Comparison of ENCODE assay signal across 35 mouse cellular contexts in genomic region chr7:142416225-142416624, GRCm38 (mm10). TPM values are rescaled to one million over a fixed set of nuclear protein-coding genes. Genes with fewer than 3 reads are reported as not detected.
"Had no signal": no experiment of that assay in that cellular context is flagged by ENCODE, and none has a peak within 500 bp of the region (broad histone marks: within the 10 kb centered on the region; RNA-seq: fewer than 3 reads in every experiment).

No protein-coding gene starts in this region.

- H3K9me3 ChIP-seq: hindbrain, embryonic 10.5 days; hindbrain, embryonic 12.5 days; intestine, embryonic 15.5 days; limb, embryonic 10.5 days; limb, embryonic 12.5 days; liver, embryonic 13.5 days; liver, embryonic 15.5 days had no signal

- H3K4me3 ChIP-seq: heart, embryonic 12.5 days; hindbrain, embryonic 10.5 days; hindbrain, embryonic 12.5 days; intestine, embryonic 15.5 days; layer of hippocampus, adult 2 months; left cerebral cortex, adult 2 months; limb, embryonic 10.5 days; limb, embryonic 12.5 days; liver, embryonic 13.5 days; liver, embryonic 15.5 days had no signal

- H3K9ac ChIP-seq: heart, embryonic 12.5 days; hindbrain, embryonic 12.5 days; hindbrain, embryonic 14.5 days; intestine, embryonic 15.5 days; limb, embryonic 12.5 days; liver, embryonic 13.5 days; liver, embryonic 15.5 days; liver, postnatal 0 days had no signal

- H3K27ac ChIP-seq: hindbrain, embryonic 10.5 days; hindbrain, embryonic 12.5 days; hindbrain, embryonic 14.5 days; intestine, embryonic 15.5 days; kidney, postnatal 0 days; left cerebral cortex, adult 2 months; limb, embryonic 10.5 days; limb, embryonic 12.5 days; liver, embryonic 13.5 days; liver, embryonic 15.5 days had no signal

- ATAC-seq: hindbrain, embryonic 16.5 days; inflammation-experienced regulatory T-cells, adult 6 months; intestine, embryonic 15.5 days; intestine, postnatal 0 days; liver, postnatal 0 days had no signal

- H3K36me3 ChIP-seq: heart, embryonic 12.5 days; hindbrain, embryonic 10.5 days; hindbrain, embryonic 12.5 days; intestine, embryonic 15.5 days; limb, embryonic 10.5 days; limb, embryonic 12.5 days; liver, embryonic 13.5 days; liver, embryonic 15.5 days had no signal

- H3K27me3 ChIP-seq: heart, embryonic 12.5 days; hindbrain, embryonic 12.5 days; intestine, embryonic 15.5 days; limb, embryonic 12.5 days; liver, embryonic 13.5 days; liver, embryonic 15.5 days had no signal

- H3K4me2 ChIP-seq: heart, embryonic 12.5 days; hindbrain, embryonic 12.5 days; hindbrain, embryonic 14.5 days; intestine, embryonic 15.5 days; limb, embryonic 12.5 days; liver, embryonic 11.5 days; liver, embryonic 13.5 days; liver, embryonic 15.5 days had no signal

- H3K4me1 ChIP-seq: heart, embryonic 12.5 days; hindbrain, embryonic 10.5 days; hindbrain, embryonic 12.5 days; intestine, embryonic 15.5 days; limb, embryonic 10.5 days; limb, embryonic 12.5 days had no signal

- DNase-seq: gastrocnemius, postnatal 10 days; gastrocnemius, postnatal 25 days; heart, postnatal 10 days; heart, postnatal 4 days; kidney, adult 18-20 months; kidney, adult 8-10 months; kidney, postnatal 14 days; kidney, postnatal 4 days; liver; liver, embryonic 13.5 days; liver, postnatal 0 days had no signal

RNA-seq across cellular contexts. Expression of gene Syt8, which starts 18.4 kb away (rescaled TPM):
- total RNA-seq: gastrocnemius, postnatal 25 days; gastrocnemius, postnatal 4 days; granulocyte monocyte progenitor cell, adult 5-6 weeks; heart, postnatal 10 days; heart, postnatal 25 days; heart, postnatal 4 days; layer of hippocampus, adult 2 months; layer of hippocampus, postnatal 10 days; layer of hippocampus, postnatal 25 days; left cerebral cortex, adult 2 months; left cerebral cortex, postnatal 36 days had no signal
- polyA plus RNA-seq: frontal cortex, adult 2 months; heart, embryonic 14.5 days; hindbrain, embryonic 10.5 days; hindbrain, embryonic 14.5 days; hindbrain, embryonic 16.5 days; inflammation-experienced regulatory T-cells, adult 6 months; limb, embryonic 10.5 days; liver, embryonic 13.5 days; liver, postnatal 0 days had no signal

RNA-seq across cellular contexts. Expression of gene Tnni2, which starts 25.4 kb away (rescaled TPM):
- total RNA-seq: layer of hippocampus, adult 2 months; layer of hippocampus, postnatal 10 days had no signal
- polyA plus RNA-seq: inflammation-experienced regulatory T-cells, adult 6 months had no signal

RNA-seq across cellular contexts. Expression of gene Gm49369, which starts 33.8 kb away (rescaled TPM):
- polyA plus RNA-seq: heart, embryonic 12.5 days; heart, embryonic 14.5 days; heart, embryonic 16.5 days; hindbrain, embryonic 12.5 days; hindbrain, embryonic 14.5 days; intestine, postnatal 0 days; kidney, postnatal 0 days; liver, embryonic 11.5 days; liver, embryonic 13.5 days; liver, postnatal 0 days had no signal
